Mouse (Mus musculus): ENCODE data around the gene Fubp1. TPM values are rescaled to one million over a fixed set of nuclear protein-coding genes. Genes with fewer than 3 reads are reported as not detected.
"Not testable (repeated sequence)": the region's sequence is repeated elsewhere in the genome, so short reads cannot be mapped to it uniquely, and the experiment has no call there.

Gene Fubp1
- polyA plus RNA-seq, 1 experiment from 2014 or later, result 53.0 TPM

- peak overlapping the region; percentile 58 for H3K4me2 ChIP-seq (ENCODE audit: low read depth, low read length)
Measured at GRCm38 (mm10) chr3:152189306-152189705, 20.9 kb upstream of the Fubp1 start.

GRCm38 (mm10) chr3:152190679-152191477, 19.3 kb upstream of the Fubp1 start:
- Histone ChIP-seq H3K27me3 (ENCODE audit: control insufficient read depth, insufficient read depth, low read depth, low read length) (no peaks in the 10 kb centered on the region), H3K27ac (ENCODE audit: low read length) (no peak overlapping the region), H3K9me3 (replicated peaks; ENCODE audit: control insufficient read depth, low read length) (no peaks in the 10 kb centered on the region), H3K36me3 (ENCODE audit: control insufficient read depth, insufficient read depth) (peaks cover 12% of the 10 kb centered on the region), H3K4me2 (ENCODE audit: low read depth, low read length) (peak overlapping the region; percentile 48), H3K4me3 (ENCODE audit: low read depth, low read length) (peak overlapping the region; percentile 73), H3K4me1 (ENCODE audit: control insufficient read depth, low read depth, low read length) (peaks cover 17% of the 10 kb centered on the region), H3K9ac (ENCODE audit: low read depth, low read length) (peak overlapping the region; percentile 56)
- 49% methylated on average over 9 of the region's 9 CpGs for WGBS (ENCODE audit: insufficient replicate concordance)
- peak; percentile 17; the same call in 1 of the 2 replicates for ATAC-seq (ENCODE audit: low read depth)

More at GRCm38 (mm10) chr3:152189306-152189705, 20.9 kb upstream of the Fubp1 start:
- Histone ChIP-seq H3K4me3 (ENCODE audit: low read depth, low read length) (peak overlapping the region; percentile 44), H3K9ac (ENCODE audit: low read depth, low read length) (peak overlapping the region; percentile 25), H3K27ac (ENCODE audit: low read length) (peak overlapping the region; percentile 34; the same call in 1 of the 2 replicates), H3K27me3 (ENCODE audit: control insufficient read depth, insufficient read depth, low read depth, low read length) (no peaks in the 10 kb centered on the region), H3K4me1 (ENCODE audit: control insufficient read depth, low read depth, low read length) (peaks cover 17% of the 10 kb centered on the region), H3K36me3 (ENCODE audit: control insufficient read depth, insufficient read depth) (peaks cover 26% of the 10 kb centered on the region), H3K9me3 (replicated peaks; ENCODE audit: control insufficient read depth, low read length) (no peaks in the 10 kb centered on the region)
- 38% methylated on average over 4 of the region's 4 CpGs for WGBS (ENCODE audit: insufficient replicate concordance)
- no peak for ATAC-seq (ENCODE audit: low read depth)

GRCm38 (mm10) chr3:152191791-152192237, 18.4 kb upstream of the Fubp1 start:
- Histone ChIP-seq H3K27ac (ENCODE audit: low read length) (peak overlapping the region; percentile 54), H3K27me3 (ENCODE audit: control insufficient read depth, insufficient read depth, low read depth, low read length) (no peaks in the 10 kb centered on the region), H3K9me3 (replicated peaks; ENCODE audit: control insufficient read depth, low read length) (no peaks in the 10 kb centered on the region), H3K4me1 (ENCODE audit: control insufficient read depth, low read depth, low read length) (peaks cover 17% of the 10 kb centered on the region), H3K36me3 (ENCODE audit: control insufficient read depth, insufficient read depth) (peaks cover 3% of the 10 kb centered on the region), H3K4me3 (ENCODE audit: low read depth, low read length) (peak overlapping the region; percentile 73), H3K9ac (ENCODE audit: low read depth, low read length) (peak overlapping the region; percentile 74), H3K4me2 (ENCODE audit: low read depth, low read length) (peak overlapping the region; percentile 54)
- peak; percentile 45 for ATAC-seq (ENCODE audit: low read depth)
- WGBS (ENCODE audit: insufficient replicate concordance), result 7% methylated on average over 6 of the region's 6 CpGs

- Histone ChIP-seq H3K4me2 (ENCODE audit: low read depth, low read length) (peak overlapping the region; percentile 54), H3K4me3 (ENCODE audit: low read depth, low read length) (peak overlapping the region; percentile 73), H3K9me3 (replicated peaks; ENCODE audit: control insufficient read depth, low read length) (no peaks in the 10 kb centered on the region), H3K27ac (ENCODE audit: low read length) (peak overlapping the region; percentile 74), H3K4me1 (ENCODE audit: control insufficient read depth, low read depth, low read length) (peaks cover 17% of the 10 kb centered on the region), H3K9ac (ENCODE audit: low read depth, low read length) (peak overlapping the region; percentile 74), H3K27me3 (ENCODE audit: control insufficient read depth, insufficient read depth, low read depth, low read length) (no peaks in the 10 kb centered on the region), H3K36me3 (ENCODE audit: control insufficient read depth, insufficient read depth) (0 out of 2 replicates have a peak, but pooled peaks cover 2% of the 10 kb centered on the region)
- 5% methylated on average over 11 of the region's 11 CpGs for WGBS (ENCODE audit: insufficient replicate concordance)
- ATAC-seq (ENCODE audit: low read depth), result no peak
Measured at GRCm38 (mm10) chr3:152192238-152192931, 17.8 kb upstream of the Fubp1 start.

GRCm38 (mm10) chr3:152193177-152193576, 17.0 kb upstream of the Fubp1 start:
- Histone ChIP-seq H3K36me3 (ENCODE audit: control insufficient read depth, insufficient read depth) (no peaks in the 10 kb centered on the region), H3K9me3 (replicated peaks; ENCODE audit: control insufficient read depth, low read length) (no peaks in the 10 kb centered on the region), H3K27ac (ENCODE audit: low read length) (peak overlapping the region; percentile 98), H3K27me3 (ENCODE audit: control insufficient read depth, insufficient read depth, low read depth, low read length) (no peaks in the 10 kb centered on the region), H3K4me2 (ENCODE audit: low read depth, low read length) (peak overlapping the region; percentile 47), H3K4me3 (ENCODE audit: low read depth, low read length) (peak overlapping the region; percentile 79), H3K4me1 (ENCODE audit: control insufficient read depth, low read depth, low read length) (peaks cover 17% of the 10 kb centered on the region), H3K9ac (ENCODE audit: low read depth, low read length) (peak overlapping the region; percentile 84)
- no peak for ATAC-seq (ENCODE audit: low read depth)
- under 1% methylated on average over 7 of the region's 7 CpGs for WGBS (ENCODE audit: insufficient replicate concordance)

- peaks cover 16% of the 10 kb centered on the region for H3K4me1 ChIP-seq (ENCODE audit: control insufficient read depth, low read depth, low read length)
- under 1% methylated on average over 17 of the region's 17 CpGs for WGBS (ENCODE audit: insufficient replicate concordance)
Measured at GRCm38 (mm10) chr3:152193635-152194097, 16.6 kb upstream of the Fubp1 start.

GRCm38 (mm10) chr3:152197246-152197645, 13.0 kb upstream of the Fubp1 start:
- WGBS (ENCODE audit: insufficient replicate concordance), result 19% methylated on average over 2 of the region's 2 CpGs
- peak overlapping the region; percentile 94 for H3K27ac ChIP-seq (ENCODE audit: low read length)

More at GRCm38 (mm10) chr3:152193635-152194097, 16.6 kb upstream of the Fubp1 start:
- H3K9me3 ChIP-seq (replicated peaks; ENCODE audit: control insufficient read depth, low read length), result no peaks in the 10 kb centered on the region
- no peaks in the 10 kb centered on the region for H3K27me3 ChIP-seq (ENCODE audit: control insufficient read depth, insufficient read depth, low read depth, low read length)
- peak overlapping the region; percentile 84 for H3K9ac ChIP-seq (ENCODE audit: low read depth, low read length)
- peak overlapping the region; percentile 62 for H3K4me2 ChIP-seq (ENCODE audit: low read depth, low read length)
- peak overlapping the region; percentile 98 for H3K27ac ChIP-seq (ENCODE audit: low read length)
- H3K4me3 ChIP-seq (ENCODE audit: low read depth, low read length), result peak overlapping the region; percentile 79
- ATAC-seq (ENCODE audit: low read depth), result peak; percentile 93
- no peaks in the 10 kb centered on the region for H3K36me3 ChIP-seq (ENCODE audit: control insufficient read depth, insufficient read depth)

GRCm38 (mm10) chr3:152199125-152199524, 11.1 kb upstream of the Fubp1 start:
- no peak overlapping the region; the same call in 1 of the 2 replicates for H3K27ac ChIP-seq (ENCODE audit: low read length)
- H3K4me1 ChIP-seq (ENCODE audit: control insufficient read depth, low read depth, low read length), result peaks cover 3% of the 10 kb centered on the region; the same call in 1 of the 2 replicates
- H3K4me3 ChIP-seq (ENCODE audit: low read depth, low read length), result peak overlapping the region; percentile 31
- H3K9me3 ChIP-seq (replicated peaks; ENCODE audit: control insufficient read depth, low read length), result no peaks in the 10 kb centered on the region
- ATAC-seq (ENCODE audit: low read depth), result no peak
- no peak overlapping the region for H3K9ac ChIP-seq (ENCODE audit: low read depth, low read length)
- H3K4me2 ChIP-seq (ENCODE audit: low read depth, low read length), result peak overlapping the region; percentile 46
- no peaks in the 10 kb centered on the region; the same call in 1 of the 2 replicates for H3K36me3 ChIP-seq (ENCODE audit: control insufficient read depth, insufficient read depth)
- no peaks in the 10 kb centered on the region for H3K27me3 ChIP-seq (ENCODE audit: control insufficient read depth, insufficient read depth, low read depth, low read length)
- 55% methylated on average over 3 of the region's 3 CpGs for WGBS (ENCODE audit: insufficient replicate concordance)

More at GRCm38 (mm10) chr3:152197246-152197645, 13.0 kb upstream of the Fubp1 start:
- not testable (repeated sequence) for H3K4me1 ChIP-seq (ENCODE audit: control insufficient read depth, low read depth, low read length); H3K9me3 ChIP-seq (replicated peaks; ENCODE audit: control insufficient read depth, low read length); H3K36me3 ChIP-seq (ENCODE audit: control insufficient read depth, insufficient read depth); H3K27me3 ChIP-seq (ENCODE audit: control insufficient read depth, insufficient read depth, low read depth, low read length)
- ATAC-seq (ENCODE audit: low read depth), result peak; percentile 81
- H3K9ac ChIP-seq (ENCODE audit: low read depth, low read length), result peak overlapping the region; percentile 50
- peak overlapping the region; percentile 60 for H3K4me2 ChIP-seq (ENCODE audit: low read depth, low read length)
- peak overlapping the region; percentile 61 for H3K4me3 ChIP-seq (ENCODE audit: low read depth, low read length)

Measured in liver, embryonic 16.5 days (tissue).